Mouse (Mus musculus): Measurements from ENCODE around the gene Tbc1d8b. TPM values are rescaled to one million over a fixed set of nuclear protein-coding genes. Genes with fewer than 3 reads are reported as not detected.
"Not testable (repeated sequence)": the region's sequence is repeated elsewhere in the genome, so short reads cannot be mapped to it uniquely, and the experiment has no call there.

Gene Tbc1d8b
- polyA plus RNA-seq, 1 experiment from 2014 or later = 1.8 TPM

DNA sequence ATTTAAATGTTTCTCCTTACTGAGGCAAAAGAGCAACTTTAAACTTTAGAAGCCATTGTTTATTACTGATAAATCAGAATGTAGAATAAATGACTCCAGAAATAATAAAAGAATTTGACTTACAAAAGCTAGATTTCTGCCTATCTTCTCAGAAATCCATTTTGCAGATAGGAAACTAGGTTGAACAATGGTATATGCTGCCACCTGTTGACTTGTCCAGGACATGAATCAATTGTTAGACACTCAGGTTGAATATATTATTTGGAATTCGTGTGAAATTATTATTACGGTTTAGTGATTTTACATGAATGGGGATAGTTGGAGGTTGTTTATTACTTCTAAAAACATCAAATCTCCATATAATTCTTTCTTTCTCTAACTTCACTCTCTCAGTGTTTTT, 19.0 kb upstream of the Tbc1d8b start:
- H3K9ac ChIP-seq = no peak overlapping the region
- H3K27ac ChIP-seq (ENCODE audit: low read depth) = no peak overlapping the region
- DNase-seq (peak; percentile 49), ATAC-seq (ENCODE audit: insufficient read depth) (no peak)
- no peak overlapping the region for H3K4me2 ChIP-seq
- H3K9me3 ChIP-seq (ENCODE audit: low read depth, low read length) = no peaks in the 10 kb centered on the region
- no peaks in the 10 kb centered on the region for H3K27me3 ChIP-seq (ENCODE audit: insufficient read depth, low read length)
- H3K4me3 ChIP-seq (ENCODE audit: low read depth, low read length) = no peak overlapping the region
- no peaks in the 10 kb centered on the region for H3K36me3 ChIP-seq (ENCODE audit: insufficient read depth)
- no peaks in the 10 kb centered on the region for H3K4me1 ChIP-seq (ENCODE audit: insufficient read depth)
- TF ChIP-seq CTCF (IDR thresholded peaks at IDR 0.05; ENCODE audit: low read depth) = peak; percentile 41
- 64% methylated on average over 2 of the region's 2 CpGs for WGBS

GRCm38 (mm10) chrX:139684410-139684774, 404 bp upstream of the Tbc1d8b start:
- Histone ChIP-seq H3K4me2 (peak overlapping the region; percentile 62), H3K4me1 (ENCODE audit: insufficient read depth) (no peaks in the 10 kb centered on the region), H3K27ac (ENCODE audit: low read depth) (peak overlapping the region; percentile 50; the same call in 1 of the 2 replicates), H3K27me3 (ENCODE audit: insufficient read depth, low read length) (no peaks in the 10 kb centered on the region), H3K9ac (peak overlapping the region; percentile 39), H3K36me3 (ENCODE audit: insufficient read depth) (no peaks in the 10 kb centered on the region), H3K4me3 (ENCODE audit: low read depth, low read length) (peak overlapping the region; percentile 52), H3K9me3 (ENCODE audit: low read depth, low read length) (no peaks in the 10 kb centered on the region)
- WGBS = 12% methylated on average over 8 of the region's 8 CpGs
- ATAC-seq (ENCODE audit: insufficient read depth) = peak; percentile 71; the same call in 1 of the 2 replicates
- DNase-seq = no peak
- TF ChIP-seq CTCF (IDR thresholded peaks at IDR 0.05; ENCODE audit: low read depth) = no peak

- Histone ChIP-seq H3K9me3 (ENCODE audit: low read depth, low read length) (no peaks in the 10 kb centered on the region), H3K36me3 (ENCODE audit: insufficient read depth) (no peaks in the 10 kb centered on the region), H3K9ac (no peak within 1 kb of the TSS), H3K27ac (ENCODE audit: low read depth) (no peak within 1 kb of the TSS), H3K4me1 (ENCODE audit: insufficient read depth) (no peaks in the 10 kb centered on the region), H3K4me3 (ENCODE audit: low read depth, low read length) (no peak within 1 kb of the TSS), H3K4me2 (no peak within 1 kb of the TSS), H3K27me3 (ENCODE audit: insufficient read depth, low read length) (no peaks in the 10 kb centered on the region)
- DNase-seq (no peak), ATAC-seq (ENCODE audit: insufficient read depth) (no peak)
- WGBS = 94% methylated on average over 8 of the region's 8 CpGs
- no peak for TF ChIP-seq CTCF (IDR thresholded peaks at IDR 0.05; ENCODE audit: low read depth)
Observed at GRCm38 (mm10) chrX:139714381-139714780, 29.6 kb downstream of the Tbc1d8b start, which contains the start of gene Gm15013. Gm15013 (minus strand) TSS chrX:139714481.

GRCm38 (mm10) chrX:139722350-139722749, 37.6 kb downstream of the Tbc1d8b start:
- no peak overlapping the region for H3K4me2 ChIP-seq
- WGBS = 87% methylated on average over 2 of the region's 2 CpGs
- no peaks in the 10 kb centered on the region for H3K9me3 ChIP-seq (ENCODE audit: low read depth, low read length)
- H3K9ac ChIP-seq = no peak overlapping the region
- H3K27me3 ChIP-seq (ENCODE audit: insufficient read depth, low read length) = no peaks in the 10 kb centered on the region
- no peaks in the 10 kb centered on the region for H3K4me1 ChIP-seq (ENCODE audit: insufficient read depth)
- no peak overlapping the region for H3K27ac ChIP-seq (ENCODE audit: low read depth)
- H3K36me3 ChIP-seq (ENCODE audit: insufficient read depth) = peaks cover 3% of the 10 kb centered on the region; the same call in 1 of the 2 replicates
- no peak for TF ChIP-seq CTCF (IDR thresholded peaks at IDR 0.05; ENCODE audit: low read depth)
- DNase-seq = no peak
- ATAC-seq (ENCODE audit: insufficient read depth) = no peak
- H3K4me3 ChIP-seq (ENCODE audit: low read depth, low read length) = no peak overlapping the region

- no peak for TF ChIP-seq CTCF (IDR thresholded peaks at IDR 0.05; ENCODE audit: low read depth)
- ATAC-seq (ENCODE audit: insufficient read depth) (no peak), DNase-seq (no peak)
- H3K36me3 ChIP-seq (ENCODE audit: insufficient read depth) = peaks cover 2% of the 10 kb centered on the region; the same call in 1 of the 2 replicates
- H3K27me3 ChIP-seq (ENCODE audit: insufficient read depth, low read length) = no peaks in the 10 kb centered on the region
- H3K4me1 ChIP-seq (ENCODE audit: insufficient read depth) = no peaks in the 10 kb centered on the region
- H3K4me2 ChIP-seq = no peak overlapping the region
- WGBS = 89% methylated on average over 3 of the region's 3 CpGs
- no peak overlapping the region for H3K9ac ChIP-seq
- no peaks in the 10 kb centered on the region for H3K9me3 ChIP-seq (ENCODE audit: low read depth, low read length)
- no peak overlapping the region for H3K4me3 ChIP-seq (ENCODE audit: low read depth, low read length)
- H3K27ac ChIP-seq (ENCODE audit: low read depth) = no peak overlapping the region
Observed at GRCm38 (mm10) chrX:139730541-139730940, 45.7 kb downstream of the Tbc1d8b start.

DNA sequence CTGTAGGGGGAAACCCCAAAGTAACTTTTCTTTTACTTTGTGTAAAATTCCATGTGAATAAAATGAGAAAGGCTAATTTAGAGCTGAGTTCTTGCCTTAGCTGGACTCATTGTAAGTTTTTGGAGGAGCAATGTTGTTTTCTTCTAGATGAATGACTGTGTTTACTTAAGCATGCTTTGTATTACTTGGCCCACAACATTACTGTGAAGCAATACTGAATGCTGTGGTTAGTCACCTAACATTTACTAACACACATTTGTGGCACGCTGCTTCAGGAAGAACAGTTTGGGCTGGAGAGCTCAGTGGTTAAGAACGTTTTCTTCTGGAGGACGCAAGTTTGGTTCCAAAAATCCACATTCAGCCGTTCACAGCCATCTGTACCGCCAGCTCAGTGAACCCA, 52.3 kb downstream of the Tbc1d8b start:
- H3K27me3 ChIP-seq (ENCODE audit: insufficient read depth, low read length) = no peaks in the 10 kb centered on the region
- no peak overlapping the region for H3K4me3 ChIP-seq (ENCODE audit: low read depth, low read length)
- TF ChIP-seq CTCF (IDR thresholded peaks at IDR 0.05; ENCODE audit: low read depth) = no peak
- DNase-seq (no peak), ATAC-seq (ENCODE audit: insufficient read depth) (no peak)
- no peak overlapping the region for H3K9ac ChIP-seq
- no peak overlapping the region for H3K4me2 ChIP-seq
- no peak overlapping the region for H3K27ac ChIP-seq (ENCODE audit: low read depth)
- 86% methylated on average over 5 of the region's 5 CpGs for WGBS
- H3K36me3 ChIP-seq (ENCODE audit: insufficient read depth) = no peaks in the 10 kb centered on the region
- H3K4me1 ChIP-seq (ENCODE audit: insufficient read depth) = no peaks in the 10 kb centered on the region
- H3K9me3 ChIP-seq (ENCODE audit: low read depth, low read length) = no peaks in the 10 kb centered on the region

DNA sequence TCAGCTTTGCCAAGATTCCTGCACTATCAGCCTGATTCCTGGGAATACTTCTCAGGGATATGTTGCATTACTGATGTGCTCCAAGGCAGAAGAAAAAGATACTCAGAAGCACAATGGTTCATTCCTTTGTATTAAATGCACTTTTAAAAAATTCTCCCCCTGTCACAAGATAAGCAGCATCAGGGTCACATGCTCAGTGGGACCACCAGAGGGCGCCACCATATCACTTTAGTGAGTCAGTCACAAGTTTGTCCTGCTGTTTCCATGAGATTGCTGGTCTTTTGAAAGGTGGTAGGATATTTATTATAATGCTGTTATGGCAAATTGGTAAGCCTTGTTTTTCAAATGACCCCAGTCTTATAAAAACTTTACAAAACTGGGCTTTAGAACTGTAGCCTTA, 67.1 kb downstream of the Tbc1d8b start:
- TF ChIP-seq CTCF (IDR thresholded peaks at IDR 0.05; ENCODE audit: low read depth) = peak; percentile 67
- ATAC-seq (ENCODE audit: insufficient read depth) (no peak), DNase-seq (peak; percentile 73)
- H3K9me3 ChIP-seq (ENCODE audit: low read depth, low read length) = no peaks in the 10 kb centered on the region
- no peak overlapping the region for H3K27ac ChIP-seq (ENCODE audit: low read depth)
- no peak overlapping the region for H3K9ac ChIP-seq
- H3K4me3 ChIP-seq (ENCODE audit: low read depth, low read length) = no peak overlapping the region
- no peaks in the 10 kb centered on the region for H3K4me1 ChIP-seq (ENCODE audit: insufficient read depth)
- no peak overlapping the region for H3K4me2 ChIP-seq
- H3K27me3 ChIP-seq (ENCODE audit: insufficient read depth, low read length) = no peaks in the 10 kb centered on the region
- 8% methylated on average over 1 of the region's 1 CpGs for WGBS
- no peaks in the 10 kb centered on the region for H3K36me3 ChIP-seq (ENCODE audit: insufficient read depth)

DNA sequence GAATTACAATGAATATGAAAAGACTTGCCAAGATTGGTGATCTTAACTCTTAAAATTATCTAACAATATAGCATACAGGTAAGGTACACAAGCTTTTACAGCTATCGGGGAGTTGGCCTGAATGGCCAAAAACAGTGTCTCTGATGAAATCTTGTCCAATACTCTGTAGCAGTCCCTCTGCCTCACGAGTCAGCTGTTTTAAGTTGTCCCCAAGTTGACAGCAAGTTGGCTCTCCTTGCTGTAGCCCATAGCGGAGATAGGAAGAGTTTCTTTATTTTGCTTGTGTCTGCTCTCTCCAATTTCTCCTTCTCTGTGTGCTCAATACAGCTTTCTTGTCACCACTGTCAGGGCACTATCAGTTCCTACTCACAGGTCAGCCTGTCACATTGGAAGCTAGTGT, 73.8 kb downstream of the Tbc1d8b start:
- DNase-seq; H3K4me3 ChIP-seq (ENCODE audit: low read depth, low read length); H3K36me3 ChIP-seq (ENCODE audit: insufficient read depth); H3K4me2 ChIP-seq; ATAC-seq (ENCODE audit: insufficient read depth); H3K27ac ChIP-seq (ENCODE audit: low read depth); H3K9me3 ChIP-seq (ENCODE audit: low read depth, low read length); H3K27me3 ChIP-seq (ENCODE audit: insufficient read depth, low read length); H3K4me1 ChIP-seq (ENCODE audit: insufficient read depth); H3K9ac ChIP-seq: not testable (repeated sequence)
- WGBS = 66% methylated on average over 3 of the region's 3 CpGs

Measured in lung, embryonic 14.5 days (tissue).